ENCODE assay signal across 13 mouse cellular contexts in genomic region chrX:129656906-129657305, GRCm38 (mm10).
DNase-seq lines count a peak whose midpoint lies in the region; TF ChIP-seq lines count a peak whose summit lies in the region.
"Had no signal": no experiment of that assay in that cellular context is flagged by ENCODE, and none has a peak within 500 bp of the region (broad histone marks: within the 10 kb centered on the region; RNA-seq: fewer than 3 reads in every experiment).

No protein-coding gene starts in this region.

- DNase-seq in layer of hippocampus, adult 18-20 months (ENCODE audit: low spot score in 2 of 2): peak; percentile 4 to 56
- DNase-seq in layer of hippocampus, postnatal 10 days (ENCODE audit: low spot score in 2 of 2): no peak
- DNase-seq in NIH3T3 (ENCODE audit: low read depth) (peak; percentile 63), MN1 (ENCODE audit: low spot score) (no peak)
- DNase-seq in adrenal gland, postnatal 10 days: peak; percentile 41
- DNase-seq in cerebellum, postnatal 36 days: peak; percentile 45 to 57
- no peak for DNase-seq in kidney, postnatal 10 days
- no peak for DNase-seq in kidney, adult 2 months
- DNase-seq: kidney, adult 9 months had no signal

- no peaks in the 10 kb centered on the region for H3K27me3 ChIP-seq in kidney, adult 2 months (replicated peaks; ENCODE audit: control insufficient read depth, insufficient read depth, low read length)
- H3K27me3 ChIP-seq: heart, embryonic 13.5 days; limb, embryonic 12.5 days; stomach, embryonic 15.5 days had no signal

- TF ChIP-seq CTCF in kidney, adult 2 months (conservative IDR thresholded peaks at IDR 0.05; ENCODE audit: insufficient read depth, insufficient read length, low read depth, low read length): no peak

- no peak for TF ChIP-seq POLR2A in kidney, adult 2 months (IDR thresholded peaks at IDR 0.05; ENCODE audit: low read depth, low read length)

- H3K36me3 ChIP-seq in kidney, adult 2 months (ENCODE audit: control insufficient read depth, insufficient read depth, low read length): no peaks in the 10 kb centered on the region
- H3K36me3 ChIP-seq: G1E; heart, embryonic 13.5 days; limb, embryonic 12.5 days; stomach, embryonic 15.5 days had no signal

- H3K4me3 ChIP-seq in kidney, adult 2 months (ENCODE audit: insufficient read depth, low read depth, low read length): no peak overlapping the region
- H3K4me3 ChIP-seq: heart, embryonic 13.5 days; limb, embryonic 12.5 days; stomach, embryonic 15.5 days had no signal

- H3K4me1 ChIP-seq in kidney, adult 2 months (ENCODE audit: control insufficient read depth, insufficient read depth, low read length): no peaks in the 10 kb centered on the region
- H3K4me1 ChIP-seq: heart, embryonic 13.5 days; limb, embryonic 12.5 days; stomach, embryonic 15.5 days had no signal

- no peak overlapping the region for H3K27ac ChIP-seq in kidney, adult 2 months (ENCODE audit: insufficient read depth, low read depth, low read length)
- H3K27ac ChIP-seq: heart, embryonic 13.5 days; limb, embryonic 12.5 days; stomach, embryonic 15.5 days had no signal

Comparison
In these comparisons a context has a peak if more than half of its experiments do, and no peak if none do; other contexts are left out.
1. DNase-seq: peak in layer of hippocampus, adult 18-20 months (2 of 2), NIH3T3 (single experiment), adrenal gland, postnatal 10 days (single experiment) and cerebellum, postnatal 36 days (2 of 2); none in layer of hippocampus, postnatal 10 days (0 of 2), kidney, postnatal 10 days (single experiment), kidney, adult 2 months (single experiment) and MN1 (single experiment).